Mouse (Mus musculus): ENCODE results near the gene Trim67.

- TF ChIP-seq CTCF (IDR thresholded peaks at IDR 0.05; ENCODE audit: control insufficient read depth, insufficient read depth, low read length): no peak
- no peak for TF ChIP-seq POLR2A (IDR thresholded peaks at IDR 0.05; ENCODE audit: borderline replicate concordance, control insufficient read depth, low read depth, low read length)
These were observed 1.1 kb upstream of the Trim67 start for GRCm38 (mm10) chr8:124791751-124792150.
